Mouse (Mus musculus): ENCODE data around the gene Cbarp. TPM values are rescaled to one million over a fixed set of nuclear protein-coding genes. Genes with fewer than 3 reads are reported as not detected.
A peak's percentile ranks its signal among the peaks of the same experiment; 100 is the strongest.

Cbarp gene
- total RNA-seq, 2 experiments from 2014 or later = 487 TPM

DNA sequence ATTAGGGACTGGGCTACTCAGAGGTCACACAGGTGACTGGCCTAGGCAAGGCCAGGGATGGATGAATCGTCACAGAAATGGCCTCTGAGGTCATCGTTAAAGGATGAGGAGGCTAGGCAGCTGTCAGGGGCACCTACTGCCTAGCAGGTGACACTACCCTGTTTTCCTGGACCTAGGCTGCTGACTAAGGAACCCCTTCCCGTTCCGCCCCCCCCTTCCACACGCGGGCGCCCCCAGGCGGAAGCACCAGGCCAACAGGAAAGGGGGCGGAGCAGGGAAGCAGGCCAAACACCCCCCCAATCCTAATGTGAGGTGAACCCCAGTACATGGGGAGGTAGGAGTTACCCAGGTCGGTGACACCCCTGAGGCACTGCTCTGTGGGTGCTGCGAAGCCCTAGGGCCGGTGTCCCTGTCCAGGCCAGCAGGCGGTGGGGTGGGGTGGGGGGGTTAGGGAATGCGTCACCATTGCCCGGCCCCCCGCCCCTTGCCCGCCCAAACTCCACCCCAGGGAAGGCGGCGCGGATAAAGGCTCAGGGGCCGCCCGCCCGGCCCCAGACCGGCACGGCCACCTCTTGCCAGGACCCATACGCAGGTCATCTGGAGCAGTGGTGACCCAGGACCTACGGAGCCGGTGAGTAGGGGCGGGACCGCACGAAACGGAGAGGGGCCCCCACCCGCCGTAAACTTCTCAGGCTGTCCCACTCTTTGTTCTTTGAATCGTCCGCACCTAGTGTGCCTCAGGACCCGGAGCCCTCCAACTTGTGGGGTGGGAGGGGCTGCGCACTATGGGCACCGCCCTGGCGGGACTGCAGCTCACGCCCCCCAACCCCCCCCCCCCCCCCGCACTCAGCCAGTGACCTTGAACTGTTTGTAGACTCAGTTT is 7.3 kb upstream of the Cbarp start, which contains the start of gene Midn:
Gene Midn, plus strand, starts transcription at position 554 of the 883 bp plus-strand sequence.
- intact Hi-C loops (cut with DNase I) = loop anchor here (1.0 kb wide), 1 partner anchor 17 kb away; the partner anchor contains the start of gene Cirbp
- peak in 1 of 2 experiments; percentile 74 for DNase-seq (ENCODE audit: low spot score in 2 of 2)

DNA sequence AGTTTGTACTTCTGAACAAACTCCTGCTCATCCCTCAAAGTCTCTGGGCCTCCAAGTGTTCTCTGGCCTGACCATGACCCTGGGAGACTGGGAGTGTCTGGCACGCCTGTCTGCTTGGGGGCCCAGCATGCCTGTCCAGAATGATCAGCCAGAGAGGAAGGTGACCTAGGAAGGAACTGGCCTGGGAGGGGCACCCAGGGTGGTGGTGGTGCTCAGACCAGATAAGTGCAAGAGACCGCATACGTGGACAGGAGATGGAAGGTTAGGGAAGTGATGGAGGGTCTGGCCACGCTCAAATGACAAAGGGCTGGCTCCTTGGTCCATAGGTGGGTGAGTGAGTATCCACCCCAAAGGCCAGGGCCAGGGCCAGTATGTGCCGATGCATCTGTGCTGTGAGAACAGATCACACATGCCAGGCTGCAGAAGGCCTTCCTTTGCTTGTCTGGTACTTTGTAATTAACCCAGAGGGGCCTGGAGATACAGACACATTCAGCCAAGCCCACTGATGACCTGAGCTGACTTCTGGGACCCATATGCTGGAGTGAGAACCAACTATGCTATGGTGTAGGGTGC is 6.6 kb upstream of the Cbarp start:
- DNase-seq (ENCODE audit: low spot score in 2 of 2) = no peak

DNA sequence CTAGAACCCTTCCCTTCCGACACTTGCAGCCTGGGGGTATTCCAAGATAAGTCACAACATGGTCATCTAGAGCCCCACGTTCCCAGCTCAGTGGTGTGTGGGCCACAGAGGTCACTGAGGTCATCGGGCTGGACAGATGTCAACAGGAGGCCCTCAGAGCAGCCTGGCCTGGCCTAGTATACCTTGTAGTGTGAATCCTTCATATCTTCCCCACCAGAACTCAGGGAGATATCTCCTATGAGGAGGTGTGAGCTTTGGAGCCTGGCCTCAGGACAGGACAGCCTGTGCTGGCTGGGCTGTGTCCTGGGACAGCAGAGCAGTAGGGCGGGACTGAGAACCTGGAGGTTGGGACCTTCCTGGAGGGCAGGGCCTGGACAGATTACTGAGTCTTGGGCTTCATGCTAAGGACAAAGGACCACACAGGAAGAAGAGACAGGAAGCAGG is 6.0 kb upstream of the Cbarp start:
- no peak for DNase-seq (ENCODE audit: low spot score in 2 of 2)
- intact Hi-C loops (cut with DNase I) = no loop called here

More for the DNA sequence above, 6.6 kb upstream of the Cbarp start:
- intact Hi-C loops (cut with DNase I) = no loop called here

DNA sequence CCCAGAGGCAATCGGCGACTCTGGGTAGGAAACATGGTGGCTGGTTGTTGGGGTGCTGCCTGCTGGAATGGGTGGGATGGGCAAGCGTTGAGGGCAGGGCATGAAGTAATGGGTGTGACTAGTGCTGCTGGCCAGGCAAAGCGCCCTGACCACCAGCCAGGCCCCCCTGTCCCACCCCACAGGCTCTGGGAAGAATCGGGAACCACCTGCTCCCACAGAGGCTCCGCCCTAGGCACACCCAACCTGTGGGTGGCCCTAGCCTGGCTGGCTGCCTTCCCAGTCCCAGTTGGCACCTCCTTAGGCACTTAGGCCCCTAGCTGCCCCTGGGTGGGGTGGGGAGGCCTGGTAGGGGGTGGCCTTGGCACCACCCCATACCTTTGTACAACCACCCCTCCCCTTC is 5.3 kb upstream of the Cbarp start:
- peak in 1 of 2 experiments; percentile 52 for DNase-seq (ENCODE audit: low spot score in 2 of 2)
- intact Hi-C loops (cut with DNase I) = no loop called here

- intact Hi-C loops (cut with DNase I) = no loop called here
Observed at GRCm38 (mm10) chr10:80144864-80145838, 4.5 kb upstream of the Cbarp start.

DNA sequence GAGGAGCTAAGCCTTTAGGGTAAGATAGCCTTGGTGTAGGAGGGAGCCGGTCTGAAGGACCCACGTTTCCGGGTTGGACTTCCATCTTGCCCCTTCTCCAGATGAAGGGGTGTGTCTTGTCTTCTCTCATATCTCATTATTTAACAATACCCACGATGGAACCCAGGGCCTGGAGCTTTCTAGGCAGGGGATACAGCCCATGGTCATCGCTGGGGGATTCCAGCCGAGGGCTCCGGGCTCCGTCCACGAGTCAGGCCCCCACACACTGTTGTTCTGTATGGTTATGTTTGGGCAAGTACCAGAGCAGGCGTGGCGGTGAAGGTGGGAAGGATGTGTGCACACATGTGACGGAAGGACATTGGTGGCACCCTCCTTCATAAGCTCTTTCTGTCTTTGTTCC is 3.5 kb upstream of the Cbarp start:
- intact Hi-C loops (cut with DNase I) = no loop called here

More at GRCm38 (mm10) chr10:80144864-80145838, 4.5 kb upstream of the Cbarp start:
- peak in 1 of 2 experiments; percentile 79 for DNase-seq (ENCODE audit: low spot score in 2 of 2)

DNA sequence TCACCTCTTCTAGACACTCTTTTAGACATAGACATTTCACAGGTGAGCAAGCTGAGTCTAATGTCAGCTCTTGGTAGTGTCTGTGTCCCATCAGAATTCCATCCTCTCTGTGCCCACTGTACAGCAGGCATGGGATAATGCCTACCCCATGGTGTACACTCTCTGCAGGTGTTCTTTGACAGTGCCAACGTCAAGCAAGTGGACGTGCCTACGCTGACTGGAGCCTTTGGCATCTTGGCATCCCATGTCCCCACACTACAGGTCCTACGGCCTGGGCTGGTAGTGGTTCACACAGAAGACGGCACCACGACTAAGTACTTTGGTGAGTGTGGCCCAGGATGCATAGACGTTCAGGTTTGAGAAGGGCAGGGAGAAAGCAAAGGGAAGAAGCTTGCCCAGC is 3.0 kb upstream of the Cbarp start:
- intact Hi-C loops (cut with DNase I) = no loop called here
- no peak for DNase-seq (ENCODE audit: low spot score in 2 of 2)

More for the DNA sequence above, 3.5 kb upstream of the Cbarp start:
- DNase-seq (ENCODE audit: low spot score in 2 of 2) = no peak

DNA sequence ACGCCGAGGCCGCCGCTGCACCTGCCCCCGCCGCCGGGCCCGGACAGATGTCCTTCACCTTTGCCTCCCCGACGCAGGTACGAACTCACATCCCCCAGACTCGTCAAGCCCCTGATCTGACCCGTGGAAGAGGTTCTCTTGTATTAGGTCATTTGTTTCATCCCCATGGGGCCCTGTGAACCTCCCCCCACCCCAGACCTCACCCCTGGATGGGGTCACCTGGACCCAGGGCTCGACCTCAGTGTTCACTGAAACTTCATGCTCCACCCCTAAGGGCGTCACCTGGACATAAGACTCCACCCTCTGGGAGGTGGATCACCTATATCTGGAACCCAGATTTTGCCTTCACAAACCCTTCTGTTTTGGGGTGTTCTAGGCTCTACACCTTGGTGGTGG is 1.9 kb upstream of the Cbarp start:
- no peak for DNase-seq (ENCODE audit: low spot score in 2 of 2)
- intact Hi-C loops (cut with DNase I) = loop anchor here (1.0 kb wide), 1 partner anchor 23 kb away; the partner anchor contains the start of gene Cirbp

GRCm38 (mm10) chr10:80141786-80142529 is 1.3 kb upstream of the Cbarp start:
- DNase-seq (ENCODE audit: low spot score in 2 of 2) = peak; percentile 94 to 99
- intact Hi-C loops (cut with DNase I) = loop anchor here (1.0 kb wide), 1 partner anchor 23 kb away; the partner anchor contains the start of gene Cirbp

DNA sequence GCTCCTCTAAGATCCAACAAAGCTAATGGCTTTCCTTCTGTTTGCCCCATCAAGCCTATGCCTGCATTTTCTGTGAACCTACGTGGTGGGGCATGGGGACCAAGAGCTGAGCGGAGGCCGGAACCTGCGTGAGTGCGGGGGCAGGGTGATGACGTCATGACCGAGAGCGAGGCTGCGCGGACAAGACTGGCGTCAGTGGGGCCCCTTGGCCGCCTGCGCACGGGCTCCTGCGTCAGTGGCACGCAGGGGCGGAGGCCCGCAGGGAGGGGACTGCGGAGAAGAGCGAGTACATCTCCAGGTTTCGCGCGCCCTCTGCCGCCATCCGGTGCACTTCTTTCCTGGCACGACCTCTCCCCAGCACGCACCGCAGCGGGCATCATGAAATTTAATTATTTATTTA is 608 bp upstream of the Cbarp start:
- intact Hi-C loops (cut with DNase I) = no loop called here
- DNase-seq (ENCODE audit: low spot score in 2 of 2) = peak; percentile 97 to 99

GRCm38 (mm10) chr10:80139975-80140665 is 515 bp downstream of the Cbarp start:
- intact Hi-C loops (cut with DNase I) = loop anchor here (2.0 kb wide), 1 partner anchor 155 kb away; the partner anchor contains the start of gene Tmem259

DNA sequence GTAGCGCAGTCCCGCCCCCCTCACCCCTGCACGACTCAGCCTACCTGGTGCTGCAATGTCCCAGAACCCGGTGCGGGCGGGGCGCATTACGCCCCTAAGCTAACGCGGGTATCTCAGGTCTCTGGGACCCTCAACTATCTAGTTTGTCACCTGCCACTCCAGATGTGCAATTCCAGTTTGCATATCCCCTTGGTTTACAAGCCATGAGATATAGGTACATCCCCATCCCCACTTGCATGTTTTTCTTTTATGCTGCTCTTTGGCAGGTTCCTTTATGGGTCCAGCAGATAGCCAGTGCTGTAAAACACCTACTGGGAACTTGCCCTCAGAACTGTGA is 1.2 kb downstream of the Cbarp start:
- DNase-seq (ENCODE audit: low spot score in 2 of 2) = no peak

More at GRCm38 (mm10) chr10:80139975-80140665, 515 bp downstream of the Cbarp start:
- DNase-seq (ENCODE audit: low spot score in 2 of 2) = peak in 1 of 2 experiments; percentile 1

GRCm38 (mm10) chr10:80138553-80139438 is 1.8 kb downstream of the Cbarp start, which contains the start of gene Atp5d:
Gene Atp5d (plus strand): TSS chr10:80138632.
- intact Hi-C loops (cut with DNase I) = loop anchor here (2.0 kb wide), 1 partner anchor 154 kb away; the partner anchor contains the start of gene Tmem259

More for the DNA sequence above, 1.2 kb downstream of the Cbarp start:
- intact Hi-C loops (cut with DNase I) = loop anchor here (2.0 kb wide), 1 partner anchor 155 kb away; the partner anchor contains the start of gene Tmem259

GRCm38 (mm10) chr10:80137626-80138552 is 2.7 kb downstream of the Cbarp start:
- intact Hi-C loops (cut with DNase I) = loop anchor here (2.0 kb wide), 2 partner anchors 21 to 153 kb away; partner anchors contain the start of gene Tmem259
- DNase-seq (ENCODE audit: low spot score in 2 of 2) = peak; percentile 64 to 74

More at GRCm38 (mm10) chr10:80138553-80139438, 1.8 kb downstream of the Cbarp start, which contains the start of gene Atp5d:
- peak; percentile 81 to 86 for DNase-seq (ENCODE audit: low spot score in 2 of 2)

GRCm38 (mm10) chr10:80136952-80137625 is 3.5 kb downstream of the Cbarp start:
- DNase-seq (ENCODE audit: low spot score in 2 of 2) = peak; percentile 54 to 71
- intact Hi-C loops (cut with DNase I) = loop anchor here (2.0 kb wide), 1 partner anchor 20 kb away; no protein-coding TSS in a partner anchor

All from left cerebral cortex, postnatal 25 days (tissue).